11 mouse cellular contexts compared by ENCODE assay signal in genomic region chr7:143310311-143310710, GRCm38 (mm10).
DNase-seq lines count a peak whose midpoint lies in the region; ATAC-seq and TF ChIP-seq lines count a peak whose summit lies in the region.
"Had no signal": no experiment of that assay in that cellular context is flagged by ENCODE, and none has a peak within 500 bp of the region (broad histone marks: within the 10 kb centered on the region; RNA-seq: fewer than 3 reads in every experiment).

No protein-coding gene starts in this region.

- ATAC-seq in kidney, embryonic 14.5 days (ENCODE audit: low FRiP score, low TSS enrichment), result no peak
- ATAC-seq in embryonic facial prominence, embryonic 12.5 days (ENCODE audit: insufficient number of reproducible peaks, insufficient read depth, low FRiP score, low TSS enrichment), result no peak
- ATAC-seq in limb, embryonic 11.5 days (ENCODE audit: insufficient number of reproducible peaks, low FRiP score, low TSS enrichment, low read depth), result no peak
- ATAC-seq: forebrain, postnatal 0 days; midbrain, embryonic 13.5 days had no signal

- H3K27ac ChIP-seq in gastrocnemius, adult 2 months, result no peak overlapping the region
- peak overlapping the region; percentile 51; the same call in 1 of the 2 replicates for H3K27ac ChIP-seq in kidney, embryonic 14.5 days (ENCODE audit: low read depth, low read length)
- H3K27ac ChIP-seq in embryonic facial prominence, embryonic 12.5 days, result peak overlapping the region; percentile 91
- H3K27ac ChIP-seq in limb, embryonic 11.5 days (replicated peaks; ENCODE audit: low read depth, low read length), result 0 out of 2 replicates have a peak overlapping the region, but pooled peaks have one; percentile 61
- H3K27ac ChIP-seq: midbrain, embryonic 13.5 days; neural tube, embryonic 15.5 days had no signal

- TF ChIP-seq CTCF in gastrocnemius, adult 2 months (IDR thresholded peaks at IDR 0.05), result no peak

- no peak overlapping the region for H3K4me3 ChIP-seq in gastrocnemius, adult 2 months
- H3K4me3 ChIP-seq in kidney, embryonic 14.5 days (ENCODE audit: low read length), result no peak overlapping the region
- no peak overlapping the region for H3K4me3 ChIP-seq in embryonic facial prominence, embryonic 12.5 days
- no peak overlapping the region for H3K4me3 ChIP-seq in limb, embryonic 11.5 days (ENCODE audit: low read depth, low read length)
- H3K4me3 ChIP-seq: midbrain, embryonic 13.5 days; neural tube, embryonic 15.5 days had no signal

- H3K36me3 ChIP-seq in kidney, embryonic 14.5 days (ENCODE audit: control insufficient read depth, insufficient read depth, low read length), result no peaks in the 10 kb centered on the region
- no peaks in the 10 kb centered on the region for H3K36me3 ChIP-seq in embryonic facial prominence, embryonic 12.5 days
- H3K36me3 ChIP-seq in limb, embryonic 11.5 days (ENCODE audit: control insufficient read depth, insufficient read depth, low read length), result no peaks in the 10 kb centered on the region
- H3K36me3 ChIP-seq: midbrain, embryonic 13.5 days; neural tube, embryonic 15.5 days had no signal

- intact Hi-C loops in gastrocnemius, adult 2 months (cut with DNase I), result loop anchor here (5.0 kb wide), 1 partner anchor 152 kb away; the partner anchor contains the start of gene Cdkn1c
- intact Hi-C loops in gastrocnemius, postnatal 14 days (cut with DNase I; ENCODE audit: low total_unique reads), result no loop called here

- no peaks in the 10 kb centered on the region for H3K27me3 ChIP-seq in kidney, embryonic 14.5 days (ENCODE audit: control insufficient read depth, insufficient read depth, low read length)
- no peaks in the 10 kb centered on the region for H3K27me3 ChIP-seq in embryonic facial prominence, embryonic 12.5 days
- H3K27me3 ChIP-seq in limb, embryonic 11.5 days (ENCODE audit: control insufficient read depth, insufficient read depth, low read length), result no peaks in the 10 kb centered on the region
- H3K27me3 ChIP-seq: midbrain, embryonic 13.5 days; neural tube, embryonic 15.5 days had no signal

- no peaks in the 10 kb centered on the region for H3K9me3 ChIP-seq in kidney, embryonic 14.5 days (ENCODE audit: control insufficient read depth, low read length)
- H3K9me3 ChIP-seq in embryonic facial prominence, embryonic 12.5 days, result no peaks in the 10 kb centered on the region
- no peaks in the 10 kb centered on the region for H3K9me3 ChIP-seq in limb, embryonic 11.5 days (ENCODE audit: control insufficient read depth, low read length)
- H3K9me3 ChIP-seq: midbrain, embryonic 13.5 days; neural tube, embryonic 15.5 days had no signal

- 51% methylated on average over 3 of the region's 3 CpGs for WGBS in kidney, embryonic 14.5 days
- 49% methylated on average over 3 of the region's 3 CpGs for WGBS in embryonic facial prominence, embryonic 12.5 days
- 63% methylated on average over 3 of the region's 3 CpGs for WGBS in limb, embryonic 11.5 days

- H3K4me1 ChIP-seq in kidney, embryonic 14.5 days (ENCODE audit: control insufficient read depth, insufficient read depth, low read length), result peaks cover 20% of the 10 kb centered on the region
- peaks cover 44% of the 10 kb centered on the region for H3K4me1 ChIP-seq in embryonic facial prominence, embryonic 12.5 days
- H3K4me1 ChIP-seq in limb, embryonic 11.5 days (ENCODE audit: control insufficient read depth, insufficient read depth, low read length), result peaks cover 12% of the 10 kb centered on the region; the same call in 1 of the 2 replicates

- H3K4me2 ChIP-seq in kidney, embryonic 14.5 days (replicated peaks; ENCODE audit: low read depth, low read length), result no peak overlapping the region
- H3K4me2 ChIP-seq in embryonic facial prominence, embryonic 12.5 days (replicated peaks), result no peak overlapping the region
- H3K4me2 ChIP-seq in limb, embryonic 11.5 days (ENCODE audit: low read depth, severe bottlenecking), result no peak overlapping the region
- H3K4me2 ChIP-seq: midbrain, embryonic 13.5 days; neural tube, embryonic 15.5 days had no signal

- H3K9ac ChIP-seq in kidney, embryonic 14.5 days (ENCODE audit: low read depth, low read length), result no peak overlapping the region
- no peak overlapping the region for H3K9ac ChIP-seq in embryonic facial prominence, embryonic 12.5 days
- no peak overlapping the region for H3K9ac ChIP-seq in limb, embryonic 11.5 days (ENCODE audit: low read length)
- H3K9ac ChIP-seq: forebrain, postnatal 0 days; midbrain, embryonic 13.5 days; neural tube, embryonic 15.5 days had no signal

- peak; percentile 19 for DNase-seq in gastrocnemius, adult 2 months
- DNase-seq in gastrocnemius, postnatal 14 days, result no peak
- DNase-seq in kidney, adult 8-10 months, result no peak
- DNase-seq in limb, embryonic 11.5 days (ENCODE audit: low spot score), result no peak
- DNase-seq in adrenal gland, adult 8-10 months, result no peak
- DNase-seq in adipocyte (ENCODE audit: low spot score), result no peak
- DNase-seq: forebrain, postnatal 0 days had no signal
